Mouse (Mus musculus): ENCODE measurements around the gene Bend6. TPM values are rescaled to one million over a fixed set of nuclear protein-coding genes. Genes with fewer than 3 reads are reported as not detected.

Bend6 gene
- polyA plus RNA-seq, 1 experiment from 2014 or later, result 5.6 TPM

GRCm38 (mm10) chr1:33906927-33907326 lies 689 bp downstream of the Bend6 start:
- Histone ChIP-seq H3K9me3 (replicated peaks) (no peaks in the 10 kb centered on the region), H3K27me3 (replicated peaks) (peaks cover 16% of the 10 kb centered on the region), H3K9ac (peak overlapping the region; percentile 72), H3K36me3 (no peaks in the 10 kb centered on the region), H3K4me1 (replicated peaks) (peaks cover 20% of the 10 kb centered on the region), H3K27ac (ENCODE audit: poor library complexity, severe bottlenecking) (no peak overlapping the region), H3K4me2 (peak overlapping the region; percentile 84), H3K4me3 (peak overlapping the region; percentile 78)
- ATAC-seq (ENCODE audit: insufficient number of reproducible peaks, low FRiP score), result no peak
- WGBS, result 2% methylated on average over 20 of the region's 20 CpGs

GRCm38 (mm10) chr1:33906216-33906615 lies 1.4 kb downstream of the Bend6 start:
- Histone ChIP-seq H3K36me3 (no peaks in the 10 kb centered on the region), H3K9ac (no peak overlapping the region), H3K4me3 (no peak overlapping the region), H3K4me2 (peak overlapping the region; percentile 11; the same call in 1 of the 2 replicates), H3K27ac (ENCODE audit: poor library complexity, severe bottlenecking) (no peak overlapping the region), H3K27me3 (replicated peaks) (peaks cover 16% of the 10 kb centered on the region), H3K4me1 (replicated peaks) (peaks cover 20% of the 10 kb centered on the region), H3K9me3 (replicated peaks) (no peaks in the 10 kb centered on the region)
- WGBS, result 34% methylated on average over 10 of the region's 10 CpGs
- ATAC-seq (ENCODE audit: insufficient number of reproducible peaks, low FRiP score), result no peak

- WGBS, result 15% methylated on average over 9 of the region's 9 CpGs
- H3K4me2 ChIP-seq, result peak overlapping the region; percentile 47
- H3K9me3 ChIP-seq (replicated peaks), result no peaks in the 10 kb centered on the region
- no peak for ATAC-seq (ENCODE audit: insufficient number of reproducible peaks, low FRiP score)
- peak overlapping the region; percentile 16 for H3K4me3 ChIP-seq
- H3K4me1 ChIP-seq (replicated peaks), result peaks cover 9% of the 10 kb centered on the region; the same call in 1 of the 2 replicates
- peaks cover 16% of the 10 kb centered on the region for H3K27me3 ChIP-seq (replicated peaks)
- no peaks in the 10 kb centered on the region for H3K36me3 ChIP-seq
- no peak overlapping the region for H3K27ac ChIP-seq (ENCODE audit: poor library complexity, severe bottlenecking)
- no peak overlapping the region for H3K9ac ChIP-seq
Observed at GRCm38 (mm10) chr1:33903587-33903986, 4.0 kb downstream of the Bend6 start.

GRCm38 (mm10) chr1:33900175-33900574 lies 7.4 kb downstream of the Bend6 start:
- Histone ChIP-seq H3K4me2 (no peak overlapping the region), H3K4me3 (no peak overlapping the region), H3K9me3 (replicated peaks) (no peaks in the 10 kb centered on the region), H3K9ac (no peak overlapping the region), H3K36me3 (no peaks in the 10 kb centered on the region), H3K27ac (ENCODE audit: poor library complexity, severe bottlenecking) (no peak overlapping the region), H3K27me3 (replicated peaks) (peaks cover 8% of the 10 kb centered on the region; the same call in 1 of the 2 replicates), H3K4me1 (replicated peaks) (peaks cover 14% of the 10 kb centered on the region; the same call in 1 of the 2 replicates)
- no peak for ATAC-seq (ENCODE audit: insufficient number of reproducible peaks, low FRiP score)
- 78% methylated on average over 8 of the region's 8 CpGs for WGBS

GRCm38 (mm10) chr1:33898373-33898772 lies 9.2 kb downstream of the Bend6 start:
- 88% methylated on average over 6 of the region's 6 CpGs for WGBS
- Histone ChIP-seq H3K27me3 (replicated peaks) (no peaks in the 10 kb centered on the region), H3K4me1 (replicated peaks) (peaks cover 14% of the 10 kb centered on the region; the same call in 1 of the 2 replicates), H3K4me3 (no peak overlapping the region), H3K4me2 (no peak overlapping the region), H3K9me3 (replicated peaks) (no peaks in the 10 kb centered on the region), H3K27ac (ENCODE audit: poor library complexity, severe bottlenecking) (no peak overlapping the region), H3K36me3 (no peaks in the 10 kb centered on the region), H3K9ac (no peak overlapping the region)
- no peak for ATAC-seq (ENCODE audit: insufficient number of reproducible peaks, low FRiP score)

- Histone ChIP-seq H3K27ac (ENCODE audit: poor library complexity, severe bottlenecking) (no peak overlapping the region), H3K9ac (no peak overlapping the region), H3K4me3 (no peak overlapping the region), H3K27me3 (replicated peaks) (no peaks in the 10 kb centered on the region), H3K4me2 (no peak overlapping the region), H3K4me1 (replicated peaks) (peaks cover 14% of the 10 kb centered on the region; the same call in 1 of the 2 replicates), H3K36me3 (no peaks in the 10 kb centered on the region), H3K9me3 (replicated peaks) (no peaks in the 10 kb centered on the region)
- WGBS, result 76% methylated on average over 11 of the region's 11 CpGs
- ATAC-seq (ENCODE audit: insufficient number of reproducible peaks, low FRiP score), result no peak
Observed at GRCm38 (mm10) chr1:33897426-33897825, 10.2 kb downstream of the Bend6 start.

GRCm38 (mm10) chr1:33896666-33897065 lies 10.9 kb downstream of the Bend6 start:
- no peak for ATAC-seq (ENCODE audit: insufficient number of reproducible peaks, low FRiP score)
- Histone ChIP-seq H3K4me2 (no peak overlapping the region), H3K36me3 (no peaks in the 10 kb centered on the region), H3K4me1 (replicated peaks) (peaks cover 14% of the 10 kb centered on the region; the same call in 1 of the 2 replicates), H3K4me3 (no peak overlapping the region), H3K9me3 (replicated peaks) (no peaks in the 10 kb centered on the region), H3K27ac (ENCODE audit: poor library complexity, severe bottlenecking) (0 out of 2 replicates have a peak overlapping the region, but pooled peaks have one; percentile 0), H3K27me3 (replicated peaks) (no peaks in the 10 kb centered on the region), H3K9ac (no peak overlapping the region)
- WGBS, result 53% methylated on average over 4 of the region's 4 CpGs

- ATAC-seq (ENCODE audit: insufficient number of reproducible peaks, low FRiP score), result no peak
- Histone ChIP-seq H3K27ac (ENCODE audit: poor library complexity, severe bottlenecking) (no peak overlapping the region), H3K4me3 (no peak overlapping the region), H3K36me3 (no peaks in the 10 kb centered on the region), H3K9ac (no peak overlapping the region), H3K4me2 (no peak overlapping the region), H3K27me3 (replicated peaks) (no peaks in the 10 kb centered on the region), H3K4me1 (replicated peaks) (peaks cover 14% of the 10 kb centered on the region; the same call in 1 of the 2 replicates), H3K9me3 (replicated peaks) (no peaks in the 10 kb centered on the region)
- 55% methylated on average over 6 of the region's 6 CpGs for WGBS
Observed at GRCm38 (mm10) chr1:33896116-33896515, 11.5 kb downstream of the Bend6 start.

GRCm38 (mm10) chr1:33892784-33893183 lies 14.8 kb downstream of the Bend6 start:
- H3K4me2 ChIP-seq, result no peak overlapping the region
- H3K4me1 ChIP-seq (replicated peaks), result peaks cover 14% of the 10 kb centered on the region; the same call in 1 of the 2 replicates
- H3K9ac ChIP-seq, result no peak overlapping the region
- H3K9me3 ChIP-seq (replicated peaks), result no peaks in the 10 kb centered on the region
- H3K27me3 ChIP-seq (replicated peaks), result no peaks in the 10 kb centered on the region
- H3K4me3 ChIP-seq, result no peak overlapping the region
- no peaks in the 10 kb centered on the region for H3K36me3 ChIP-seq
- no peak overlapping the region for H3K27ac ChIP-seq (ENCODE audit: poor library complexity, severe bottlenecking)
- ATAC-seq (ENCODE audit: insufficient number of reproducible peaks, low FRiP score), result no peak
- WGBS, result 60% methylated on average over 10 of the region's 10 CpGs

GRCm38 (mm10) chr1:33883102-33883839 lies 24.3 kb downstream of the Bend6 start:
- Histone ChIP-seq H3K27ac (ENCODE audit: poor library complexity, severe bottlenecking) (no peak overlapping the region), H3K4me1 (replicated peaks) (no peaks in the 10 kb centered on the region), H3K27me3 (replicated peaks) (no peaks in the 10 kb centered on the region), H3K4me2 (peak overlapping the region; percentile 59), H3K4me3 (peak overlapping the region; percentile 28), H3K9ac (no peak overlapping the region), H3K36me3 (no peaks in the 10 kb centered on the region), H3K9me3 (replicated peaks) (no peaks in the 10 kb centered on the region)
- 13% methylated on average over 18 of the region's 18 CpGs for WGBS
- ATAC-seq (ENCODE audit: insufficient number of reproducible peaks, low FRiP score), result no peak

GRCm38 (mm10) chr1:33878170-33878569 lies 29.4 kb downstream of the Bend6 start:
- Histone ChIP-seq H3K27me3 (replicated peaks) (no peaks in the 10 kb centered on the region), H3K4me3 (no peak overlapping the region), H3K36me3 (no peaks in the 10 kb centered on the region), H3K27ac (ENCODE audit: poor library complexity, severe bottlenecking) (no peak overlapping the region), H3K9ac (no peak overlapping the region), H3K4me2 (no peak overlapping the region), H3K9me3 (replicated peaks) (no peaks in the 10 kb centered on the region), H3K4me1 (replicated peaks) (no peaks in the 10 kb centered on the region)
- no peak for ATAC-seq (ENCODE audit: insufficient number of reproducible peaks, low FRiP score)
- WGBS, result 69% methylated on average over 7 of the region's 7 CpGs

All from heart, embryonic 12.5 days (tissue).